Mouse (Mus musculus) bone marrow, adult 2 months (tissue): Measurements from ENCODE around the gene Men1.

Source experiments
- CTCF ChIP-seq: fragments of 200-500 bp; IDR thresholded peaks from 2 replicates; pipeline ENCODE4 v1.5.1; 2011; ENCODE audit warnings: low read length, control low read depth; ENCODE audit not compliant: control insufficient read depth, insufficient read depth
- POLR2A ChIP-seq: fragments of 200-500 bp; IDR thresholded peaks from 2 replicates; pipeline ENCODE4 v1.6.1; 2011; ENCODE audit warnings: low read depth, mild to moderate bottlenecking, control low read depth, low read length, borderline replicate concordance; ENCODE audit not compliant: control insufficient read depth

DNA sequence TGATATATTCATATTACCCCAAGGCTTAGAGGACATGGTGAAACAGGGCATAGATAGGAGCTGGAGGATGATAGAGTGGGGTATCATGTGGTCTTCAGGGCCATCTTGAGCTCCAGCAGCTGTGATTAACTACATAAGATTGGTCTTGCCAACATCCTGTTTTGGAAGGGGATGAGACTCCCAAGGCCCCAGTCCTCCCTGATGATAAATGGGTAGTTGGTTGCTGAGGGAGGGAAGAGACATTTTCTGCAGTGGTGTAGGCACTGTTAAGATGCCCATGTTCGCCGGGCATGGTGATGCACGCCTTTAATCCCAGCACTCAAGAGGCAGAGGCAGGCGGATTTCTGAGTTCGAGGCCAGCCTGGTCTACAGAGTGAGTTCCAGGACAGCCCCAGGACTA lies 46.5 kb downstream of the Men1 start:
- TF ChIP-seq CTCF (no peak), POLR2A (no peak)
